Mouse (Mus musculus) gonadal fat pad, adult 2 months (tissue): ENCODE results near the gene Rtraf. TPM values are rescaled to one million over a fixed set of nuclear protein-coding genes. Genes with fewer than 3 reads are reported as not detected.

Experiments used
- DNase-seq: peaks from one replicate; pipeline ENCODE4 v3.0.0-alpha.2; 2012; ENCODE audit warnings: low read depth
- polyA plus RNA-seq: library from polyadenylated mRNA; depleted of rRNA; stranded (reverse); fragments of >200 nt; gene quantifications from 2 replicates; pipeline ENCODE4 v1.2.3, GENCODE M21; 2012

Gene Rtraf
- polyA plus RNA-seq, 1 experiment = 51.2 TPM

- no peak for DNase-seq
Observed at GRCm38 (mm10) chr14:19800485-19800884, 23.1 kb downstream of the Rtraf start.

- no peak for DNase-seq
Observed at GRCm38 (mm10) chr14:19796541-19797304, 26.9 kb downstream of the Rtraf start.

- DNase-seq = no peak
Observed at GRCm38 (mm10) chr14:19794881-19795280, 28.7 kb downstream of the Rtraf start.

DNA sequence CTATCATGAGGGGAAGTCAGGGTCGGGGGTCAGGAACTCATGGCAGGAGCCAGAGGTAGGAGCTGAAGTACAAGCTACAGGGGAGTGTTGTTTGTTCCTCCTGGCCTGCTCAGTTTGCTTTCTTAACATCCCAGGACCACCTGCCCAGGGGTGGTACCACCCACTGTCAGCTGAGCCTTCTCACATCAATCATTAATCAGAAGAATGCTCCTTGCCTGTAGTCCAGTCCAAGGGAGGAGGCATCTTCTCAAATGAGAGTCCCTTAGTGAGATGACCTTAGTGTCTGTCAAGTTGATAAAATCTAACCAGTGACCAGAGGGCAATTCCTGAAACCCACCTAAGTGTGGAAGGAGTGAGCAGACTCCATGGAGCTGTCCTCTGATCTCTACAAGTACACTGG lies 35.2 kb downstream of the Rtraf start:
- DNase-seq = no peak

DNA sequence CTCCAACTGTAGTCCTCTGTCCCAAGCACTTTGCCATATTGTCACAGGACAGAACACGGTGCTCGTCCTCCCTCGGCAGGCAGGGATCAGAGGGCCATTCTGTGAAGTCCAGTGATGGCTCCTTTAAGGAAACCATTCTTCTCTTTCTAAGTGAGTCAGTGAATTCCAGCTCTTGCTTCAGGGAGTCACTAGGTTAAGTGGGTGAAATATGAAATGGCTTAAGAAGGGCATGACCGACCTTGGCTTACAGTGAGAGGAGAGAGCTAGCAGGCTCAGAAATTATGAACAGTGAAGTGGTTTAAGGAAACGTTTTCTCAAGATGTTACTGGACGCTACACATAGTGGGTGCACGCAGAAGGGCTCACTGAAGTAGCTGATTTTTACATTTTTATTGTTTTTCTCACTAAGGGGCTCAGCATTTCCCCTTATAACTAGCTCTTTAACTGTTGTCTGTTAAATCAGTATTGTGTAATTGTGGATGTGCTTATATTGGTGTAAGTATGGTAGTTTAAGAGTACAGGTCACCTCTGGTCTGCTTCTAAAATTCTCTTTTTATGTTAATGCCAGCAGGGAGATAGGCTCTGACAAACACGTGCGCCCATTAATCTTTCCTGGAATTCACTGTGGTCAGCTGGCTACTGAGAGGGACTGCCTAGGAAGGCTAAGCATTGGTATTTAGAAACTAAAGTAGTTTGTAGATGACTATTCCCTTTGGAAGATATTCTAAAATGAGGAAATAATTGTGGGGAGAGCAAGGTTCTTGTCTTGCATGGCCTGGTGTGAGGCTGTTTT lies 37.6 kb downstream of the Rtraf start:
- no peak for DNase-seq

DNA sequence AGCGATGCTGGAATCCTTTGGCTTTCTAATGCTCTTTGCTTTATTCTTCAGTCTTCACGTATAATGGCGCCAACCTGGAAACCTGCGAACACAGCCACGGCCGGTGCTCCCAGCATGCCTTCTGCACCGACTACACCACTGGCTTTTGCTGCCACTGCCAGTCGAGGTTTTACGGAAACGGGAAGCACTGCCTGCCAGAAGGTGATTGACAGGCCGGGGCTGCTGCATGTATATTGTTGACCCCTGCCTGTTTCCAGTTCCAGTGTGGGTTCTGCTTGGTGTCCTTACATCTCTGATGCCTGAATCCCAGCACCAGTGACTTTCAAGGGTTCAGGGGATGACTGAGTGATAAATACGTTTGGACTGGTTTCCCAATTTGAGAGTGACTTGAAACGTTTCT lies 45.7 kb downstream of the Rtraf start:
- no peak for DNase-seq

DNA sequence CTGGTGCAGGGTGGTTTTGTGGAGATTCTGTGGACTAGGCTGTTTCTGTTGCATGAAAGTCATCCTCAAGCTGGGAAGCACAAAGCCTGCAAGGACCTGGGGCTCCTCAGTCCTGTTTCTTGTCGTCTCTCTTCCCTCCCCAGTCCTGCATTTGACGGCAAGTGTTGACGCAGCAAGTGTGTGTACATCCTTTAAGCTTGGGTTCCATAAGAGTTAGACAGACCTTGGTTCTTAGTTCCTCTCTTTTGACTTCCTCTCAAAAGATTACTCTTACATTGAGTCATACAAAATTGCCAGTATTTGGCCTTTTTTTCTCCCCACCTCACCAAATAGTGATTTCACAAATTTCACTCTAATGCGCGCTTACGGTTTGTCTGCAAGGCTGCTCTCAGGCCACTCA lies 46.3 kb downstream of the Rtraf start:
- no peak for DNase-seq

DNA sequence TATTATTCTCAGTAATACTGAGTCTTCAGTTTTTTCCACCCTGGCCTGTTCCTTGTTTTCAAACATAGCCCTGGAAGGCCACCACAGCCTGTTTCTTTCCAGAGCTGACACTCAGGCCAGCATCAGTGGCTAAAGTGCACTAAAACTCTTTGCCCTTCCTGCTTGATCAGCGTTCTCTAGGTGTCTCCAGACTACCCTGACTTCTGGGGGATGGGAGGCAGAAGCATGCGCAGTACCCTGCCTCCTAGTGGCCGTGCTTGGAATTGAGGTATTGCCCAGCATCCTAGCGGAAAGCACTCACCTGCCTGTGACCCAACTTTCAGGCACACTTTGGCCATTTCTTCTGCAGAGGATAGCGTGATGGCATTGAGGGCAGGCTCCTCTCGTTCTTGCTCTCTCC lies 46.7 kb downstream of the Rtraf start:
- no peak for DNase-seq

DNA sequence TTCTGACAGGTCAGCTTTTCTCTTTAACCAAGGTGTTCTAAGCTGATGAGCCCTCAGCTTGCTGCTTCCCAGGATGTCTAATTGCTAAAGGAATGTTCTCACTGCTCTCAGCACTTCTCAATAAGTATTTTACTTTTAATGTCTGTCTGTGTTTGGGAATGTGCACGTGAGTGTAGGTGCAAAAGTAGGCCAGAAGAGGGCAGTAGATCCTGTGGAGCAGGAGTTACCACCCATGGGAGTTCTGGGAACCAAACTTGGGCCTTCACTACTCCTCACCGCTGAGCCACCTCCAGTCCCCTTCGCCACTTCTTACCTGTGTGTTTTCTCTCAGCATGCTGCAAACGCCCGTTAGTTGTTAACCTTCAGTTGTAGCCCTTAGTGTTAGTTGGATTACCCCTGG lies 47.4 kb downstream of the Rtraf start:
- no peak for DNase-seq

GRCm38 (mm10) chr14:19775491-19775890 lies 48.1 kb downstream of the Rtraf start:
- no peak for DNase-seq

- DNase-seq = no peak
Observed at GRCm38 (mm10) chr14:19774036-19774628, 49.5 kb downstream of the Rtraf start.

DNA sequence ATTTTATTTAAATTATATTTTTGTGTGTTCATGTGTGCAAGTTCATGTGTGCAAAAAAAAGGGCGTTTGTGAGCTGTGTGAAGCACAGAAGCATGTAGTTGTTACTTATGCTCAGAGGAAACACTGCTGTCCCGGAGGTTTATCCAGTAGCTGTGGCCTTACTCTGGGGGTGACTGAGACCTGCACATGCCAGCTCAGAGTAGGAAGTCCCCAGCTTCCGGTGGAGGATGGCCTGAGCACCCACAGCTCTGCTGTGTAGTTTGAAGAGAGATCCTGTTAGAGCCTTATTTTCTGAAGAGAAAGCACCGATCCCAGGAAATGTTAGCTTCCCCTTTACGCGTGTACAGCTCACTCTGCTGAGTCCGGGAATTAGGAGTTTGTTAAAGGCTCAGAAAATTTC lies 52.5 kb downstream of the Rtraf start:
- DNase-seq = no peak

DNA sequence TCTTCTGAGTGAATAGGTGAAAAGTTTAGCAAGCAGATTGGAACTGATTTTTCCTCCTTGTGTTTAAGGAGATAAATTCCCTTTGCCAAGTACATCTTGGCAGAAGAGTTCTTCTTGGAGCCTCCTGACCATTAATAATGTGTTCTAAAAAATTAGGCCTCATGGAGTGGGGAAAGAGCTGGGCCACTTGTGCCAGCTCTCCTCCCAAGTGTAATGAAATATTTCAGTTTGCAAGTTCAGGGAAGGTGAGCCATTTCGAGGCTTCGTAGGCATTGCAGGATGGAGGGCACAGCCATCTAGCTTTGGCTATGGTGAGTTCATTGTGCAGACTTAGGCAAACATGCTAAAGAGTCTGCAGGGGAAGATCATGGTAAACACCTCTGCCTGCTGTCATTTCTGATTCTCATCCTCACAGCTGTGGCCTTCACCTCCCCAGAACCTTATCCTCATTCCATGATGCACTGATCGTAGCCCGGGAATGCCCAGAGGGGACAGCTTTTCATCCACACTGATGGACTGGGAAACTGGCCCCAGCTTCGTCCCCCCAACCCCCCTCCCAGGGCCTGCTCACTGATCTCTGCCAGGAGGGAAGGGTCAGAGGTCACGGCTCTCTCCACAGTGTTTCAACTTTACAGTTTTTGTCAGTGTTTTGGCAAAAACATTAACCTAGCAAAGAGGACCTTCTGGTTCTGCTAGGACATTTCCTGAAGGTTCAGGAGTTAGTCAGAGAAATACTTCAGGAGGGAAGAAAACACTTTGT lies 54.0 kb downstream of the Rtraf start:
- DNase-seq = no peak

GRCm38 (mm10) chr14:19768648-19769047 lies 55.0 kb downstream of the Rtraf start:
- no peak for DNase-seq

DNA sequence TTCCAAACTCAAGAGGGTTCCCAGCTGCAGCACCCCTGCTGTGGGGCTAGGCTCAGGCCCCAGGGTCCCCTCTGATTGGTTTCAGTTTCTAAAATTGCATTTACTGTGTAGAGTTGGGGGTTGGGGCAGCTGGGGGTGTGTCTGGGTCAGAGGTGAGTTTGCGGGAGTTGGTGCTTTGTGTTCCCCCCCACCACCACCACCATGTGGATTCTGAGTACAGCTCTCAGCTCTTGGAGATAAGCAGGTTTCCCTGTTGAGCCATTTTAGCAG lies 57.3 kb downstream of the Rtraf start:
- DNase-seq = no peak

- no peak for DNase-seq
Observed at GRCm38 (mm10) chr14:19765539-19766379, 57.9 kb downstream of the Rtraf start.

GRCm38 (mm10) chr14:19764331-19764730 lies 59.3 kb downstream of the Rtraf start:
- no peak for DNase-seq

DNA sequence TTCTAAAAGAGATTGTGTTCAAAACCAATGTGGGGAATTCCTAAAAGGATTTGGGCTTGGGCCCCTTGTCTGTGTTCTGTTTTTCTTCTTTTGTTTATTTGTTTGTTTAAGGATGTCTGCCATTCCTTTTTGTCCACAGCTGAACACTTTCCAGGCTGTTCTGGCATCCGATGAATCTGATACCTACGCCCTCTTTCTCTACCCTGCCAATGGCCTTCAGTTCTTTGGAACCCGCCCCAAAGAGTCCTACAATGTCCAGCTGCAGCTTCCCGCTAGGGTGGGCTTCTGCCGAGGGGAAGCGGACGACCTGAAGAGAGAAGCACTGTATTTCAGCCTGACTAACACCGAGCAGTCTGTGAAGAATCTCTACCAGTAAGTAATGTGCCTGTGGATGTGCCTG lies 60.1 kb downstream of the Rtraf start:
- no peak for DNase-seq

GRCm38 (mm10) chr14:19762014-19762413 lies 61.6 kb downstream of the Rtraf start:
- no peak for DNase-seq
